Mouse (Mus musculus) heart, adult 2 months (tissue): ENCODE results near the gene Klhdc4. TPM values are rescaled to one million over a fixed set of nuclear protein-coding genes. Genes with fewer than 3 reads are reported as not detected.

Source experiments
- DNase-seq, 2 experiments: peaks; one replicate each; pipeline ENCODE4 v3.0.0; 2021
- H3K27ac ChIP-seq: fragments of 200-600 bp; 2 replicates; pipeline ENCODE4 v1.8.1; 2022
- H3K27me3 ChIP-seq: fragments of 200-500 bp; 2 replicates; pipeline ENCODE4 v1.6.1; 2012; ENCODE audit warnings: mild to moderate bottlenecking, low read length, inconsistent platforms, mixed read lengths; ENCODE audit not compliant: control insufficient read depth, insufficient read depth
- H3K36me3 ChIP-seq: fragments of 200-500 bp; 2 replicates; pipeline ENCODE4 v1.6.1; 2012; ENCODE audit warnings: low read length, inconsistent platforms; ENCODE audit not compliant: control insufficient read depth, insufficient read depth
- H3K4me1 ChIP-seq: fragments of 200-500 bp; 2 replicates; pipeline ENCODE4 v1.6.1; 2011; ENCODE audit warnings: low read length; ENCODE audit not compliant: control insufficient read depth, insufficient read depth
- H3K4me3 ChIP-seq: fragments of 200-600 bp; 2 replicates; pipeline ENCODE4 v1.8.1; 2022
- H3K79me2 ChIP-seq: fragments of 200-500 bp; replicated peaks from 2 replicates; pipeline ENCODE4 v1.6.1; 2012; ENCODE audit warnings: mild to moderate bottlenecking, inconsistent platforms, low read length, moderate library complexity, mixed read lengths; ENCODE audit not compliant: control insufficient read depth, insufficient read depth
- H3K9ac ChIP-seq: fragments of 200-500 bp; 2 replicates; pipeline ENCODE4 v1.6.1; 2012; ENCODE audit warnings: low read depth, mild to moderate bottlenecking, control low read depth, inconsistent platforms, low read length, mixed read lengths
- CTCF ChIP-seq: fragments of 200-600 bp; IDR thresholded peaks from 2 replicates; pipeline ENCODE4 v1.8.1; 2022; ENCODE audit warnings: antibody characterized with exemption, mild to moderate bottlenecking, moderate library complexity
- EP300 ChIP-seq: fragments of 200-500 bp; IDR thresholded peaks from 2 replicates; pipeline ENCODE4 v1.6.1; 2011; ENCODE audit warnings: low read depth, low read length, control low read depth; ENCODE audit not compliant: insufficient read depth
- POLR2A ChIP-seq: fragments of 200-500 bp; IDR thresholded peaks from 2 replicates; pipeline ENCODE4 v1.6.1; 2011; ENCODE audit warnings: mild to moderate bottlenecking, low read depth, low read length, control low read depth; ENCODE audit not compliant: insufficient read depth
- WGBS: fragments of 180-500 bp; shearing (Covaris S2); methylation state at CpG from one replicate; pipeline ENCODE4 v1.1.7; 2018; 5-methylcytosine and 5-hydroxymethylcytosine counted together
- intact Hi-C: fragments of 180-260 bp; cut with DNase I; formaldehyde crosslinking; loops from one replicate; pipeline ENCODE4 v1.15.1; 2025
- polyA plus RNA-seq: library from polyadenylated mRNA; depleted of rRNA; stranded (reverse); fragments of >200 nt; gene quantifications from 2 replicates; pipeline ENCODE4 v1.2.3, GENCODE M21; 2012
- total RNA-seq, 2 experiments: library from RNA; stranded (reverse); gene quantifications; 2 replicates each; pipeline ENCODE4 v1.2.3; 2021

Klhdc4 gene
- total and polyA plus RNA-seq, 3 experiments, result 9.6 to 12.6 (median 11.2) TPM

GRCm38 (mm10) chr8:121871833-121872440 is 42.6 kb upstream of the Klhdc4 start:
- TF ChIP-seq POLR2A (no peak), CTCF (no peak), EP300 (no peak)
- no peak overlapping the region for H3K9ac ChIP-seq
- no peaks in the 10 kb centered on the region for H3K79me2 ChIP-seq
- H3K27ac ChIP-seq, result no peak overlapping the region
- H3K27me3 ChIP-seq, result no peaks in the 10 kb centered on the region
- no peaks in the 10 kb centered on the region for H3K36me3 ChIP-seq
- H3K4me3 ChIP-seq, result no peak overlapping the region
- H3K4me1 ChIP-seq, result peaks cover 6% of the 10 kb centered on the region
- no peak for DNase-seq
- 21% methylated on average over 10 of the region's 10 CpGs for WGBS
- intact Hi-C loops, result loop anchor here (5.0 kb wide), 1 partner anchor 55 kb away; no protein-coding TSS in a partner anchor

- no peaks in the 10 kb centered on the region for H3K36me3 ChIP-seq
- H3K27me3 ChIP-seq, result no peaks in the 10 kb centered on the region
- no peak for TF ChIP-seq CTCF
- no peak for TF ChIP-seq EP300
- no peak for TF ChIP-seq POLR2A
- peaks cover 1% of the 10 kb centered on the region for H3K4me1 ChIP-seq
- no peak overlapping the region for H3K9ac ChIP-seq
- no peaks in the 10 kb centered on the region for H3K79me2 ChIP-seq
- DNase-seq, result no peak
- no peak overlapping the region for H3K4me3 ChIP-seq
- whole genome bisulfite sequencing, result 92% methylated on average over 2 of the region's 2 CpGs
- no peak overlapping the region for H3K27ac ChIP-seq
- intact Hi-C loops, result loop anchor here (5.0 kb wide), 1 partner anchor 57 kb away; no protein-coding TSS in a partner anchor
Measured at GRCm38 (mm10) chr8:121870190-121870589, 40.8 kb upstream of the Klhdc4 start.

- Histone ChIP-seq H3K27me3 (no peaks in the 10 kb centered on the region), H3K27ac (no peak overlapping the region), H3K79me2 (no peaks in the 10 kb centered on the region), H3K9ac (no peak overlapping the region), H3K4me3 (no peak overlapping the region), H3K4me1 (no peaks in the 10 kb centered on the region), H3K36me3 (no peaks in the 10 kb centered on the region)
- TF ChIP-seq EP300 (no peak), CTCF (no peak), POLR2A (no peak)
- WGBS, result 67% methylated on average over 7 of the region's 7 CpGs
- intact Hi-C loops, result no loop called here
- no peak for DNase-seq
Measured at GRCm38 (mm10) chr8:121868896-121869295, 39.5 kb upstream of the Klhdc4 start.

- intact Hi-C loops, result no loop called here
- TF ChIP-seq CTCF (no peak), EP300 (no peak), POLR2A (no peak)
- WGBS, result 85% methylated on average over 5 of the region's 5 CpGs
- Histone ChIP-seq H3K9ac (no peak overlapping the region), H3K27me3 (no peaks in the 10 kb centered on the region), H3K36me3 (no peaks in the 10 kb centered on the region), H3K79me2 (no peaks in the 10 kb centered on the region), H3K4me1 (no peaks in the 10 kb centered on the region), H3K27ac (no peak overlapping the region), H3K4me3 (no peak overlapping the region)
- no peak for DNase-seq
Measured at GRCm38 (mm10) chr8:121868196-121868595, 38.8 kb upstream of the Klhdc4 start.

- Histone ChIP-seq H3K36me3 (no peaks in the 10 kb centered on the region), H3K4me1 (peaks cover 2% of the 10 kb centered on the region; the same call in 1 of the 2 replicates), H3K27ac (no peak overlapping the region), H3K79me2 (no peaks in the 10 kb centered on the region), H3K4me3 (no peak overlapping the region), H3K9ac (no peak overlapping the region), H3K27me3 (no peaks in the 10 kb centered on the region)
- 81% methylated on average over 8 of the region's 8 CpGs for WGBS
- no peak for DNase-seq
- intact Hi-C loops, result no loop called here
- TF ChIP-seq EP300 (no peak), CTCF (no peak), POLR2A (no peak)
Measured at GRCm38 (mm10) chr8:121865356-121865755, 36.0 kb upstream of the Klhdc4 start.

GRCm38 (mm10) chr8:121861806-121862548 is 32.6 kb upstream of the Klhdc4 start:
- no peak overlapping the region for H3K9ac ChIP-seq
- WGBS, result 59% methylated on average over 9 of the region's 12 CpGs
- H3K36me3 ChIP-seq, result no peaks in the 10 kb centered on the region
- H3K79me2 ChIP-seq, result no peaks in the 10 kb centered on the region
- H3K27me3 ChIP-seq, result no peaks in the 10 kb centered on the region
- H3K4me3 ChIP-seq, result no peak overlapping the region
- peaks cover 2% of the 10 kb centered on the region; the same call in 1 of the 2 replicates for H3K4me1 ChIP-seq
- H3K27ac ChIP-seq, result no peak overlapping the region
- DNase-seq, result peak in 1 of 2 experiments; percentile 65
- intact Hi-C loops, result no loop called here
- TF ChIP-seq CTCF (no peak), EP300 (peak; percentile 79), POLR2A (no peak)
